Mouse (Mus musculus): ENCODE results near the gene Tnfsf13. TPM values are rescaled to one million over a fixed set of nuclear protein-coding genes. Genes with fewer than 3 reads are reported as not detected.
"Not testable (repeated sequence)": the region's sequence is repeated elsewhere in the genome, so short reads cannot be mapped to it uniquely, and the experiment has no call there.

Gene Tnfsf13
- polyA plus RNA-seq, 1 experiment, result 0.55 TPM

- no peak for TF ChIP-seq CTCF (IDR thresholded peaks at IDR 0.05; ENCODE audit: borderline replicate concordance, extremely low read depth, insufficient read depth, insufficient read length)
- no peak for DNase-seq (ENCODE audit: low read depth)
These were observed 27.5 kb upstream of the Tnfsf13 start for GRCm38 (mm10) chr11:69712954-69713672.

GRCm38 (mm10) chr11:69711082-69711481 lies 25.5 kb upstream of the Tnfsf13 start:
- DNase-seq (ENCODE audit: low read depth), result no peak
- TF ChIP-seq CTCF (IDR thresholded peaks at IDR 0.05; ENCODE audit: borderline replicate concordance, extremely low read depth, insufficient read depth, insufficient read length), result no peak
- TF ChIP-seq POLR2A (IDR thresholded peaks at IDR 0.05; ENCODE audit: borderline replicate concordance, extremely low read depth, insufficient read depth, insufficient read length, poor library complexity, severe bottlenecking), result no peak

- no peak for DNase-seq (ENCODE audit: low read depth)
- no peak for TF ChIP-seq POLR2A (IDR thresholded peaks at IDR 0.05; ENCODE audit: borderline replicate concordance, extremely low read depth, insufficient read depth, insufficient read length, poor library complexity, severe bottlenecking)
- no peak for TF ChIP-seq CTCF (IDR thresholded peaks at IDR 0.05; ENCODE audit: borderline replicate concordance, extremely low read depth, insufficient read depth, insufficient read length)
These were observed 24.9 kb upstream of the Tnfsf13 start for GRCm38 (mm10) chr11:69710470-69710869.

GRCm38 (mm10) chr11:69709554-69710446 lies 24.2 kb upstream of the Tnfsf13 start:
- peak; percentile 35 for DNase-seq (ENCODE audit: low read depth)
- no peak for TF ChIP-seq POLR2A (IDR thresholded peaks at IDR 0.05; ENCODE audit: borderline replicate concordance, extremely low read depth, insufficient read depth, insufficient read length, poor library complexity, severe bottlenecking)
- TF ChIP-seq CTCF (IDR thresholded peaks at IDR 0.05; ENCODE audit: borderline replicate concordance, extremely low read depth, insufficient read depth, insufficient read length), result no peak

GRCm38 (mm10) chr11:69708614-69709265 lies 23.2 kb upstream of the Tnfsf13 start:
- DNase-seq (ENCODE audit: low read depth), result no peak
- TF ChIP-seq CTCF (IDR thresholded peaks at IDR 0.05; ENCODE audit: borderline replicate concordance, extremely low read depth, insufficient read depth, insufficient read length) (no peak), POLR2A (IDR thresholded peaks at IDR 0.05; ENCODE audit: borderline replicate concordance, extremely low read depth, insufficient read depth, insufficient read length, poor library complexity, severe bottlenecking) (no peak)

- DNase-seq (ENCODE audit: low read depth), result no peak
- TF ChIP-seq POLR2A (IDR thresholded peaks at IDR 0.05; ENCODE audit: borderline replicate concordance, extremely low read depth, insufficient read depth, insufficient read length, poor library complexity, severe bottlenecking), result no peak
- no peak for TF ChIP-seq CTCF (IDR thresholded peaks at IDR 0.05; ENCODE audit: borderline replicate concordance, extremely low read depth, insufficient read depth, insufficient read length)
These were observed 22.3 kb upstream of the Tnfsf13 start for GRCm38 (mm10) chr11:69707873-69708381.

GRCm38 (mm10) chr11:69707480-69707847 lies 21.9 kb upstream of the Tnfsf13 start:
- no peak for DNase-seq (ENCODE audit: low read depth)
- no peak for TF ChIP-seq CTCF (IDR thresholded peaks at IDR 0.05; ENCODE audit: borderline replicate concordance, extremely low read depth, insufficient read depth, insufficient read length)
- no peak for TF ChIP-seq POLR2A (IDR thresholded peaks at IDR 0.05; ENCODE audit: borderline replicate concordance, extremely low read depth, insufficient read depth, insufficient read length, poor library complexity, severe bottlenecking)

- DNase-seq (ENCODE audit: low read depth), result peak; percentile 62
- TF ChIP-seq CTCF (IDR thresholded peaks at IDR 0.05; ENCODE audit: borderline replicate concordance, extremely low read depth, insufficient read depth, insufficient read length) (no peak), POLR2A (IDR thresholded peaks at IDR 0.05; ENCODE audit: borderline replicate concordance, extremely low read depth, insufficient read depth, insufficient read length, poor library complexity, severe bottlenecking) (no peak)
These were observed 21.3 kb upstream of the Tnfsf13 start for GRCm38 (mm10) chr11:69706775-69707479.

GRCm38 (mm10) chr11:69704613-69705010 lies 19.0 kb upstream of the Tnfsf13 start:
- TF ChIP-seq CTCF (IDR thresholded peaks at IDR 0.05; ENCODE audit: borderline replicate concordance, extremely low read depth, insufficient read depth, insufficient read length), result no peak
- TF ChIP-seq POLR2A (IDR thresholded peaks at IDR 0.05; ENCODE audit: borderline replicate concordance, extremely low read depth, insufficient read depth, insufficient read length, poor library complexity, severe bottlenecking), result no peak
- DNase-seq (ENCODE audit: low read depth), result no peak

GRCm38 (mm10) chr11:69703814-69704612 lies 18.4 kb upstream of the Tnfsf13 start:
- DNase-seq (ENCODE audit: low read depth), result no peak
- TF ChIP-seq CTCF (IDR thresholded peaks at IDR 0.05; ENCODE audit: borderline replicate concordance, extremely low read depth, insufficient read depth, insufficient read length), result no peak
- TF ChIP-seq POLR2A (IDR thresholded peaks at IDR 0.05; ENCODE audit: borderline replicate concordance, extremely low read depth, insufficient read depth, insufficient read length, poor library complexity, severe bottlenecking), result no peak

GRCm38 (mm10) chr11:69703381-69703780 lies 17.8 kb upstream of the Tnfsf13 start:
- DNase-seq (ENCODE audit: low read depth), result not testable (repeated sequence)

- DNase-seq (ENCODE audit: low read depth), result not testable (repeated sequence)
These were observed 17.3 kb upstream of the Tnfsf13 start for GRCm38 (mm10) chr11:69702886-69703285.
